Mouse (Mus musculus): ENCODE results near the gene Nup214. TPM values are rescaled to one million over a fixed set of nuclear protein-coding genes. Genes with fewer than 3 reads are reported as not detected.
A peak's percentile ranks its signal among the peaks of the same experiment; 100 is the strongest.

The Nup214 gene
- polyA plus RNA-seq, 1 experiment from 2014 or later, result 70.9 TPM

- Histone ChIP-seq H3K27ac (ENCODE audit: low read depth) (peak overlapping the region; percentile 57; the same call in 1 of the 2 replicates), H3K4me2 (ENCODE audit: low read length) (peak overlapping the region; percentile 98), H3K4me1 (replicated peaks; ENCODE audit: control insufficient read depth, insufficient read depth, low read length) (peaks cover 9% of the 10 kb centered on the region), H3K9ac (ENCODE audit: low read length) (peak overlapping the region; percentile 94), H3K9me3 (ENCODE audit: control insufficient read depth, low read length) (no peaks in the 10 kb centered on the region), H3K4me3 (ENCODE audit: low read depth, low read length) (peak overlapping the region; percentile 99), H3K36me3 (ENCODE audit: control insufficient read depth, insufficient read depth, low read length) (peaks cover 43% of the 10 kb centered on the region), H3K27me3 (replicated peaks; ENCODE audit: control insufficient read depth, insufficient read depth, low read length) (no peaks in the 10 kb centered on the region)
- ATAC-seq (replicated peaks; ENCODE audit: low FRiP score, low TSS enrichment, low read depth) (no peak), DNase-seq (ENCODE audit: low spot score) (no peak)
- WGBS, result 9% methylated on average over 13 of the region's 13 CpGs
Observed at GRCm38 (mm10) chr2:31974809-31975371, 654 bp downstream of the Nup214 start.

DNA sequence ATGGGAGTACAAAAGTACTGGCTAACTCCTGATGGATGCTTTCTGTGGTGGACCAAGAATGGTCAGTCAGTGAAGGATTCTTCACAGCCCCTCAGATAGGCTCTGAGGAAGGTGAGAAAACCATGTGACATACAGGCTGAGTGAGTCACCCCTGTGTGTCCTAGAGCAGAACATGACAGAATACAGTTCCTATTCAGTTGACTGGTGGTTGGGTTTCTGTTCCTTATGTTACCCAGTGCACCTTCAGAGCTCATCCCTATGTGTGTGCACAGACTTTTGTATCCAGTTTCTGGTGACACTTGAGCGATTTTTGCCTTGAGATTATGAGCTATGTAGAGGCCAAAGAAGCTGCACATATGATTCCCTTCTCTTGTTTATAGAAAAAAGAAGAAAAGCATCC lies 13.5 kb downstream of the Nup214 start:
- Histone ChIP-seq H3K9me3 (ENCODE audit: control insufficient read depth, low read length) (no peaks in the 10 kb centered on the region), H3K9ac (ENCODE audit: low read length) (no peak overlapping the region), H3K4me2 (ENCODE audit: low read length) (no peak overlapping the region), H3K27me3 (replicated peaks; ENCODE audit: control insufficient read depth, insufficient read depth, low read length) (no peaks in the 10 kb centered on the region), H3K27ac (ENCODE audit: low read depth) (no peak overlapping the region), H3K4me1 (replicated peaks; ENCODE audit: control insufficient read depth, insufficient read depth, low read length) (no peaks in the 10 kb centered on the region), H3K36me3 (ENCODE audit: control insufficient read depth, insufficient read depth, low read length) (peaks cover 100% of the 10 kb centered on the region), H3K4me3 (ENCODE audit: low read depth, low read length) (no peak overlapping the region)
- no peak for ATAC-seq (replicated peaks; ENCODE audit: low FRiP score, low TSS enrichment, low read depth)
- 96% methylated on average over 1 of the region's 1 CpGs for WGBS
- DNase-seq (ENCODE audit: low spot score), result no peak

- Histone ChIP-seq H3K4me2 (ENCODE audit: low read length) (no peak overlapping the region), H3K4me3 (ENCODE audit: low read depth, low read length) (no peak overlapping the region), H3K9me3 (ENCODE audit: control insufficient read depth, low read length) (no peaks in the 10 kb centered on the region), H3K36me3 (ENCODE audit: control insufficient read depth, insufficient read depth, low read length) (peaks cover 97% of the 10 kb centered on the region), H3K9ac (ENCODE audit: low read length) (no peak overlapping the region), H3K27ac (ENCODE audit: low read depth) (no peak overlapping the region), H3K27me3 (replicated peaks; ENCODE audit: control insufficient read depth, insufficient read depth, low read length) (no peaks in the 10 kb centered on the region), H3K4me1 (replicated peaks; ENCODE audit: control insufficient read depth, insufficient read depth, low read length) (no peaks in the 10 kb centered on the region)
- ATAC-seq (replicated peaks; ENCODE audit: low FRiP score, low TSS enrichment, low read depth) (no peak), DNase-seq (ENCODE audit: low spot score) (no peak)
- WGBS, result 96% methylated on average over 4 of the region's 4 CpGs
Observed at GRCm38 (mm10) chr2:31990961-31991360, 16.7 kb downstream of the Nup214 start.

GRCm38 (mm10) chr2:31994896-31995295 lies 20.7 kb downstream of the Nup214 start:
- no peak for DNase-seq (ENCODE audit: low spot score)
- H3K27me3 ChIP-seq (replicated peaks; ENCODE audit: control insufficient read depth, insufficient read depth, low read length), result no peaks in the 10 kb centered on the region
- H3K4me2 ChIP-seq (ENCODE audit: low read length), result no peak overlapping the region
- H3K27ac ChIP-seq (ENCODE audit: low read depth), result no peak overlapping the region
- H3K9ac ChIP-seq (ENCODE audit: low read length), result no peak overlapping the region
- WGBS, result 95% methylated on average over 9 of the region's 9 CpGs
- no peaks in the 10 kb centered on the region for H3K9me3 ChIP-seq (ENCODE audit: control insufficient read depth, low read length)
- peaks cover 96% of the 10 kb centered on the region for H3K36me3 ChIP-seq (ENCODE audit: control insufficient read depth, insufficient read depth, low read length)
- ATAC-seq (replicated peaks; ENCODE audit: low FRiP score, low TSS enrichment, low read depth), result no peak
- no peak overlapping the region for H3K4me3 ChIP-seq (ENCODE audit: low read depth, low read length)
- no peaks in the 10 kb centered on the region for H3K4me1 ChIP-seq (replicated peaks; ENCODE audit: control insufficient read depth, insufficient read depth, low read length)

DNA sequence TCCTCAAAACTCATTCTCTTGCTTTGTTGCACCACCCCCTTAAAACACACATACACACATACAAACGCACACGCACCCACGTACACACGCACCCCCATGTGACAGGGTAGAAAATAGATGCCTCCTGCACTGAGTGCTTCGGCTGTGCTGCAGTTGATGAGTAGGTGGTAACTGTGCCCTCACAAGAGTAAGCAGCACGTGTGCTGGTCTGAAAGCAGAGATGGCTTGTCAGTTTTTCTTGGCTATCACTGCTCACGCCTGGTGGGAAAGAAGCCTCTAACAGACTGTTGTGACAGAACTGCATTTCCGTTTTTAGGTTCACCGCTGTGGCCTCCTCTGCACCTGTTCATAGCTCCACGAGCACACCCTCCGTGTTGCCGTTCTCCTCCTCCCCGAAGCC lies 21.8 kb downstream of the Nup214 start:
- Histone ChIP-seq H3K27ac (ENCODE audit: low read depth) (no peak overlapping the region), H3K9ac (ENCODE audit: low read length) (no peak overlapping the region), H3K27me3 (replicated peaks; ENCODE audit: control insufficient read depth, insufficient read depth, low read length) (no peaks in the 10 kb centered on the region), H3K9me3 (ENCODE audit: control insufficient read depth, low read length) (no peaks in the 10 kb centered on the region), H3K4me1 (replicated peaks; ENCODE audit: control insufficient read depth, insufficient read depth, low read length) (no peaks in the 10 kb centered on the region), H3K4me2 (ENCODE audit: low read length) (no peak overlapping the region), H3K4me3 (ENCODE audit: low read depth, low read length) (no peak overlapping the region), H3K36me3 (ENCODE audit: control insufficient read depth, insufficient read depth, low read length) (peaks cover 95% of the 10 kb centered on the region)
- WGBS, result 95% methylated on average over 13 of the region's 13 CpGs
- ATAC-seq (replicated peaks; ENCODE audit: low FRiP score, low TSS enrichment, low read depth), result no peak
- no peak for DNase-seq (ENCODE audit: low spot score)

- Histone ChIP-seq H3K27ac (ENCODE audit: low read depth) (no peak overlapping the region), H3K36me3 (ENCODE audit: control insufficient read depth, insufficient read depth, low read length) (peaks cover 87% of the 10 kb centered on the region), H3K9ac (ENCODE audit: low read length) (no peak overlapping the region), H3K27me3 (replicated peaks; ENCODE audit: control insufficient read depth, insufficient read depth, low read length) (no peaks in the 10 kb centered on the region), H3K9me3 (ENCODE audit: control insufficient read depth, low read length) (no peaks in the 10 kb centered on the region), H3K4me3 (ENCODE audit: low read depth, low read length) (no peak overlapping the region), H3K4me2 (ENCODE audit: low read length) (no peak overlapping the region), H3K4me1 (replicated peaks; ENCODE audit: control insufficient read depth, insufficient read depth, low read length) (no peaks in the 10 kb centered on the region)
- no peak for ATAC-seq (replicated peaks; ENCODE audit: low FRiP score, low TSS enrichment, low read depth)
- 93% methylated on average over 5 of the region's 5 CpGs for WGBS
- DNase-seq (ENCODE audit: low spot score), result no peak
Observed at GRCm38 (mm10) chr2:31997539-31997938, 23.3 kb downstream of the Nup214 start.

- no peak for DNase-seq (ENCODE audit: low spot score)
- H3K4me2 ChIP-seq (ENCODE audit: low read length), result no peak overlapping the region
- H3K27me3 ChIP-seq (replicated peaks; ENCODE audit: control insufficient read depth, insufficient read depth, low read length), result no peaks in the 10 kb centered on the region
- H3K36me3 ChIP-seq (ENCODE audit: control insufficient read depth, insufficient read depth, low read length), result peaks cover 88% of the 10 kb centered on the region
- no peak overlapping the region for H3K9ac ChIP-seq (ENCODE audit: low read length)
- whole genome bisulfite sequencing, result 58% methylated on average over 2 of the region's 2 CpGs
- no peak overlapping the region for H3K27ac ChIP-seq (ENCODE audit: low read depth)
- H3K4me3 ChIP-seq (ENCODE audit: low read depth, low read length), result no peak overlapping the region
- no peak for ATAC-seq (replicated peaks; ENCODE audit: low FRiP score, low TSS enrichment, low read depth)
- no peaks in the 10 kb centered on the region for H3K9me3 ChIP-seq (ENCODE audit: control insufficient read depth, low read length)
- no peaks in the 10 kb centered on the region for H3K4me1 ChIP-seq (replicated peaks; ENCODE audit: control insufficient read depth, insufficient read depth, low read length)
Observed at GRCm38 (mm10) chr2:31998443-31998842, 24.2 kb downstream of the Nup214 start.

DNA sequence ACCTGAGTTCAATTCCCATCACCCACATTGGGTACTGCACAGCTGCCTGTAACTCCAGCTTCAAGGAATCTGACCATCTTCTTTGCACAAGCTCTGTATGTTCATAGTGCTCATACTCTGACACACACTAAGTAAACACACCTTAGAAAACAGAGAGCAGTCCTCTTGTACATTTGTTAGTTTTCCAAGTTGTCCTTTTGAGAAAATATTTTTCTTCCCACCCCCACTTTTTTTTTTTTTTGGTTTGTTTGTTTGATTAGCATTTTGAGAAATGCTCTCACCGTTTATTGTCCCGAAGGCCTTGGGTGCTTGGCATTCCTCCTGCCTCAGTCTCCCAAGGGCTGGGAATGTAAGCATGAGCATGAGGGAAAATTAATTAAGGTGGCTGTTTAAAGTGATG lies 34.1 kb downstream of the Nup214 start:
- ATAC-seq (replicated peaks; ENCODE audit: low FRiP score, low TSS enrichment, low read depth) (no peak), DNase-seq (ENCODE audit: low spot score) (no peak)
- Histone ChIP-seq H3K9me3 (ENCODE audit: control insufficient read depth, low read length) (no peaks in the 10 kb centered on the region), H3K36me3 (ENCODE audit: control insufficient read depth, insufficient read depth, low read length) (peaks cover 90% of the 10 kb centered on the region), H3K27me3 (replicated peaks; ENCODE audit: control insufficient read depth, insufficient read depth, low read length) (no peaks in the 10 kb centered on the region), H3K9ac (ENCODE audit: low read length) (no peak overlapping the region), H3K27ac (ENCODE audit: low read depth) (no peak overlapping the region), H3K4me1 (replicated peaks; ENCODE audit: control insufficient read depth, insufficient read depth, low read length) (no peaks in the 10 kb centered on the region), H3K4me2 (ENCODE audit: low read length) (no peak overlapping the region), H3K4me3 (ENCODE audit: low read depth, low read length) (no peak overlapping the region)
- WGBS, result 94% methylated on average over 2 of the region's 2 CpGs

DNA sequence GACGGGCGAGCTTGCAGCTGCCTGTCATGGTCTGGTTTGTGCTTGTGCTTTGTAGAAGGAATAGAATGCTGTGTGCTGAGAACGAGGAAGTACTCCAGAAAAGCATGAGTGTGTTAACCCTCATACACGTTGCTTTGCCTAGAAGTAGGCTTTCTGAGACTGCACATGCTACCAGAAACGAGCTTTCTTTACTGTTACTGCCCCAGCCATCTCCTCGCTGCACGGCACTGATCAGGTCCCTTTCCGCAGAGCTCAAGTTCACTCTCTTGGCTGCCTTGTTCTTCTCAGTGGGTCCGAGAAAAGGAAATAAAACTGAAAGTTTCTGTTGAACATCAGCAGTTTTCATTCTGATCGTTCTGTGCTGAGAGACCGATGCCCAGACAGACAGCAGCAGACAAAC lies 34.5 kb downstream of the Nup214 start:
- Histone ChIP-seq H3K9ac (ENCODE audit: low read length) (no peak overlapping the region), H3K4me3 (ENCODE audit: low read depth, low read length) (no peak overlapping the region), H3K36me3 (ENCODE audit: control insufficient read depth, insufficient read depth, low read length) (peaks cover 90% of the 10 kb centered on the region), H3K27me3 (replicated peaks; ENCODE audit: control insufficient read depth, insufficient read depth, low read length) (no peaks in the 10 kb centered on the region), H3K9me3 (ENCODE audit: control insufficient read depth, low read length) (no peaks in the 10 kb centered on the region), H3K4me2 (ENCODE audit: low read length) (no peak overlapping the region), H3K4me1 (replicated peaks; ENCODE audit: control insufficient read depth, insufficient read depth, low read length) (no peaks in the 10 kb centered on the region), H3K27ac (ENCODE audit: low read depth) (no peak overlapping the region)
- 91% methylated on average over 11 of the region's 11 CpGs for WGBS
- ATAC-seq (replicated peaks; ENCODE audit: low FRiP score, low TSS enrichment, low read depth), result no peak
- no peak for DNase-seq (ENCODE audit: low spot score)

Data from intestine, embryonic 14.5 days (tissue).